Mouse (Mus musculus): ENCODE data around the gene Tecpr2. TPM values are rescaled to one million over a fixed set of nuclear protein-coding genes. Genes with fewer than 3 reads are reported as not detected.
A peak's percentile ranks its signal among the peaks of the same experiment; 100 is the strongest.

Gene Tecpr2
- total RNA-seq, 1 experiment: 11.2 TPM

GRCm38 (mm10) chr12:110978607-110979406 lies 89.7 kb downstream of the Tecpr2 start, which contains the start of gene Ankrd9:
Ankrd9 (minus strand) TSS chr12:110979040.
- no peak for TF ChIP-seq ZNF384 (IDR thresholded peaks at IDR 0.05; ENCODE audit: low read depth, low read length)
- no peak for TF ChIP-seq CHD2 (IDR thresholded peaks at IDR 0.05; ENCODE audit: low read depth, low read length)
- no peak for TF ChIP-seq ZC3H11A (IDR thresholded peaks at IDR 0.05; ENCODE audit: borderline replicate concordance, low read depth, low read length)
- TF ChIP-seq MAFK (IDR thresholded peaks at IDR 0.05; ENCODE audit: insufficient read depth, low read depth, low read length): no peak
- TF ChIP-seq HCFC1 (IDR thresholded peaks at IDR 0.05; ENCODE audit: borderline replicate concordance, insufficient read depth, low read length): peak; percentile 66; the same call in 1 of the 2 replicates
- Histone ChIP-seq H3K9me3 (ENCODE audit: control insufficient read depth, insufficient read depth, low read depth, low read length) (no peaks in the 10 kb centered on the region), H3K4me1 (ENCODE audit: control insufficient read depth in 2 of 2, insufficient read depth in 2 of 2, low read length in 2 of 2, poor library complexity in 1 of 2) (peaks cover 3 to 12% of the 10 kb centered on the region in 2 experiments; a peak in 2 of 4 replicates), H3K9ac (ENCODE audit: insufficient read depth, low read depth, low read length, poor library complexity, severe bottlenecking) (peak within 1 kb of the TSS; percentile 89), H3K27ac (ENCODE audit: insufficient read depth, low read depth, low read length, poor library complexity, severe bottlenecking) (no peak within 1 kb of the TSS), H3K4me3 (ENCODE audit: insufficient read depth in 1 of 2, low read depth in 1 of 2, low read length in 2 of 2, poor library complexity in 1 of 2, severe bottlenecking in 1 of 2) (peak within 1 kb of the TSS; percentile 91 to 96), H3K36me3 (ENCODE audit: control insufficient read depth, insufficient read depth, low read length, poor library complexity, severe bottlenecking) (peaks cover 26% of the 10 kb centered on the region; the same call in 1 of the 2 replicates)
- DNase-seq (ENCODE audit: low read depth, low spot score): peak; percentile 94
- in situ Hi-C loops (cut with MboI; ENCODE audit: low sequenced_read_pairs in 2 of 2, unreplicated experiment in 2 of 2): no loop called here

GRCm38 (mm10) chr12:110979808-110980207 lies 90.7 kb downstream of the Tecpr2 start:
- Histone ChIP-seq H3K27ac (ENCODE audit: insufficient read depth, low read depth, low read length, poor library complexity, severe bottlenecking) (no peak overlapping the region), H3K9ac (ENCODE audit: insufficient read depth, low read depth, low read length, poor library complexity, severe bottlenecking) (no peak overlapping the region), H3K36me3 (ENCODE audit: control insufficient read depth, insufficient read depth, low read length, poor library complexity, severe bottlenecking) (peaks cover 25% of the 10 kb centered on the region; the same call in 1 of the 2 replicates), H3K4me3 (ENCODE audit: insufficient read depth in 1 of 2, low read depth in 1 of 2, low read length in 2 of 2, poor library complexity in 1 of 2, severe bottlenecking in 1 of 2) (no peak overlapping the region), H3K4me1 (ENCODE audit: control insufficient read depth in 2 of 2, insufficient read depth in 2 of 2, low read length in 2 of 2, poor library complexity in 1 of 2) (peaks cover 3 to 14% of the 10 kb centered on the region in 2 experiments; a peak in 2 of 4 replicates), H3K9me3 (ENCODE audit: control insufficient read depth, insufficient read depth, low read depth, low read length) (no peaks in the 10 kb centered on the region)
- no peak for DNase-seq (ENCODE audit: low read depth, low spot score)
- TF ChIP-seq CHD2 (IDR thresholded peaks at IDR 0.05; ENCODE audit: low read depth, low read length): no peak
- TF ChIP-seq ZC3H11A (IDR thresholded peaks at IDR 0.05; ENCODE audit: borderline replicate concordance, low read depth, low read length): no peak
- TF ChIP-seq MAFK (IDR thresholded peaks at IDR 0.05; ENCODE audit: insufficient read depth, low read depth, low read length): no peak
- TF ChIP-seq HCFC1 (IDR thresholded peaks at IDR 0.05; ENCODE audit: borderline replicate concordance, insufficient read depth, low read length): no peak
- no peak for TF ChIP-seq ZNF384 (IDR thresholded peaks at IDR 0.05; ENCODE audit: low read depth, low read length)
- in situ Hi-C loops (cut with MboI; ENCODE audit: low sequenced_read_pairs in 2 of 2, unreplicated experiment in 2 of 2): no loop called here

- TF ChIP-seq CHD2 (IDR thresholded peaks at IDR 0.05; ENCODE audit: low read depth, low read length): no peak
- no peak for TF ChIP-seq MAFK (IDR thresholded peaks at IDR 0.05; ENCODE audit: insufficient read depth, low read depth, low read length)
- no peak for TF ChIP-seq ZC3H11A (IDR thresholded peaks at IDR 0.05; ENCODE audit: borderline replicate concordance, low read depth, low read length)
- no peak for TF ChIP-seq HCFC1 (IDR thresholded peaks at IDR 0.05; ENCODE audit: borderline replicate concordance, insufficient read depth, low read length)
- no peak for TF ChIP-seq ZNF384 (IDR thresholded peaks at IDR 0.05; ENCODE audit: low read depth, low read length)
- Histone ChIP-seq H3K27ac (ENCODE audit: insufficient read depth, low read depth, low read length, poor library complexity, severe bottlenecking) (no peak overlapping the region), H3K36me3 (ENCODE audit: control insufficient read depth, insufficient read depth, low read length, poor library complexity, severe bottlenecking) (peaks cover 7% of the 10 kb centered on the region; the same call in 1 of the 2 replicates), H3K4me3 (ENCODE audit: insufficient read depth in 1 of 2, low read depth in 1 of 2, low read length in 2 of 2, poor library complexity in 1 of 2, severe bottlenecking in 1 of 2) (no peak overlapping the region), H3K9me3 (ENCODE audit: control insufficient read depth, insufficient read depth, low read depth, low read length) (no peaks in the 10 kb centered on the region), H3K4me1 (ENCODE audit: control insufficient read depth in 2 of 2, insufficient read depth in 2 of 2, low read length in 2 of 2, poor library complexity in 1 of 2) (peaks cover 3 to 11% of the 10 kb centered on the region in 2 experiments; a peak in 2 of 4 replicates), H3K9ac (ENCODE audit: insufficient read depth, low read depth, low read length, poor library complexity, severe bottlenecking) (no peak overlapping the region)
- no peak for DNase-seq (ENCODE audit: low read depth, low spot score)
- in situ Hi-C loops (cut with MboI; ENCODE audit: low sequenced_read_pairs in 2 of 2, unreplicated experiment in 2 of 2): no loop called here
Measured at GRCm38 (mm10) chr12:110981736-110982135, 92.7 kb downstream of the Tecpr2 start.

GRCm38 (mm10) chr12:110983083-110983482 lies 94.0 kb downstream of the Tecpr2 start:
- H3K36me3 ChIP-seq (ENCODE audit: control insufficient read depth, insufficient read depth, low read length, poor library complexity, severe bottlenecking): no peaks in the 10 kb centered on the region
- in situ Hi-C loops (cut with MboI; ENCODE audit: low sequenced_read_pairs in 2 of 2, unreplicated experiment in 2 of 2): no loop called here

More at GRCm38 (mm10) chr12:110983083-110983482, 94.0 kb downstream of the Tecpr2 start:
- H3K27ac ChIP-seq (ENCODE audit: insufficient read depth, low read depth, low read length, poor library complexity, severe bottlenecking): no peak overlapping the region
- peaks cover 3 to 8% of the 10 kb centered on the region in 2 experiments; a peak in 1 of 4 replicates for H3K4me1 ChIP-seq (ENCODE audit: control insufficient read depth in 2 of 2, insufficient read depth in 2 of 2, low read length in 2 of 2, poor library complexity in 1 of 2)
- H3K9ac ChIP-seq (ENCODE audit: insufficient read depth, low read depth, low read length, poor library complexity, severe bottlenecking): no peak overlapping the region
- no peaks in the 10 kb centered on the region for H3K9me3 ChIP-seq (ENCODE audit: control insufficient read depth, insufficient read depth, low read depth, low read length)
- no peak for DNase-seq (ENCODE audit: low read depth, low spot score)
- no peak overlapping the region for H3K4me3 ChIP-seq (ENCODE audit: insufficient read depth in 1 of 2, low read depth in 1 of 2, low read length in 2 of 2, poor library complexity in 1 of 2, severe bottlenecking in 1 of 2)
- TF ChIP-seq MAFK (IDR thresholded peaks at IDR 0.05; ENCODE audit: insufficient read depth, low read depth, low read length): no peak
- no peak for TF ChIP-seq HCFC1 (IDR thresholded peaks at IDR 0.05; ENCODE audit: borderline replicate concordance, insufficient read depth, low read length)
- TF ChIP-seq ZNF384 (IDR thresholded peaks at IDR 0.05; ENCODE audit: low read depth, low read length): no peak
- no peak for TF ChIP-seq ZC3H11A (IDR thresholded peaks at IDR 0.05; ENCODE audit: borderline replicate concordance, low read depth, low read length)
- no peak for TF ChIP-seq CHD2 (IDR thresholded peaks at IDR 0.05; ENCODE audit: low read depth, low read length)

Data from ES-E14 (cell line).